Mouse (Mus musculus) adrenal gland, postnatal 25 days (tissue): ENCODE results near the gene Olfr1240. TPM values are rescaled to one million over a fixed set of nuclear protein-coding genes. Genes with fewer than 3 reads are reported as not detected.

ENCODE experiments used
- DNase-seq: peaks from one replicate; pipeline ENCODE4 v3.0.0; 2021; ENCODE audit warnings: mixed read lengths
- long read RNA-seq: library from polyadenylated mRNA; stranded (forward); transcript quantifications from one replicate; pipeline ENCODE4 v2.0.0, GENCODE M21; 2021
- total RNA-seq: library from RNA; stranded (reverse); gene quantifications from 2 replicates; pipeline ENCODE4 v1.2.3, GENCODE M21; 2021

The Olfr1240 gene
- total RNA-seq = not detected in 2 replicates
- long read RNA-seq = 0 reads

DNA sequence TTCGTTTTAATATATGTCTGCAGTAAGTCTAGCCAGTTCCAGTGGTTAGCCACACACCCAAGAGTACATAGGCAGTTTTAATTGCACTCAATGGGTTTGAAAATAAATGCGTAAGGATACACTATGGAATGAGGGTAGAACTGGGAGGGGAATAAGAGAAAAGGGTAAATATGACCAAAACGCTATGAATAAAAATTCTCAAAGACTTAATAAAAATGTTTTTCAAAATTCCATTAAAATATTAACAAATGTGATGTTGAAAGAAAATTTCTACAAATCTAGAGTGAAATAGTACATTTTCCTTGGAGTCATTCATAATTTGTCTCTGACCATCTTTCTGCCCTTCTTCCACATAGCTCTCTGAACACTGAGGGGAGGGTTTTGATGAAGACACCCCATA lies at the start of gene Olfr1240:
Olfr1240 (minus strand) TSS at position 101 of the 400 bp plus-strand sequence.
- DNase-seq = no peak

DNA sequence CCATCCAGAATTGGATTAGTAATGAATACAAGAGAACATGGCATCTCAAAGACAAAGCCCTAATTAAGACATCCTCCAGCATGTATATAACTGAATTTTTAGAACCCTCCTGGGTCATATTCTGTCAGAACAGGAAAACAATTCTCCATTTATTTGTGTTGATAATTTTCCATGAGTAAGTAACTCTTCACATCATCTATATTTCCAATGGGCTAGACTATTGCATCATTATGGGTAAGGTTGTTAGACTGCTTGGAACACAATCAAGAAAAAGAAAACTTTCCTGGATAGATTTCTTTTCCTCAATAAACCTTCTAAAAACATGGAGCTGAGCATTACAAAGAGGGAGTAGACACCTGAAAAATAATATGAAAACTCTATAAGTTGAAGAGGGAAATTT lies 44.2 kb upstream of the Olfr1240 start, which contains the start of gene Olfr1241:
Olfr1241 (minus strand) TSS at position 101 of the 400 bp plus-strand sequence.
- no peak for DNase-seq

DNA sequence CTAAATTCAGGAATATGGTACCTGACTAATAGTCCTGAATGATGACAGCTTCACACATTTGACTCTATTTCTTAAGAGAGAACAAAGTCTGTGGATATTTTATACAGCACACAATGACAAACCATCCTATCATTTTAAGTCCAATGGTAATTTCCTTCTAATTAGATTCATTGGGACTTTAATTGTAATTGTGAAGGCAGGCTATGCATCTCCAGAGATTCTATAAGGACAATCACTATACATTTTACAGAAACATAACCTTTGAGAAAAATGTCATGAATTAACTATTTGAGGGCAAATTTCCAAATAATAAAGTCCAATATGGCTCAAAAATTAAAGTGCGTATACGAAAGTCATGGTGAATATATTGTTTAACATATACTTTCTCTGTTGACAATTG lies 22.5 kb downstream of the Olfr1240 start, which contains the start of gene Olfr1239:
Olfr1239 (minus strand) TSS at position 101 of the 400 bp plus-strand sequence.
- DNase-seq = no peak

DNA sequence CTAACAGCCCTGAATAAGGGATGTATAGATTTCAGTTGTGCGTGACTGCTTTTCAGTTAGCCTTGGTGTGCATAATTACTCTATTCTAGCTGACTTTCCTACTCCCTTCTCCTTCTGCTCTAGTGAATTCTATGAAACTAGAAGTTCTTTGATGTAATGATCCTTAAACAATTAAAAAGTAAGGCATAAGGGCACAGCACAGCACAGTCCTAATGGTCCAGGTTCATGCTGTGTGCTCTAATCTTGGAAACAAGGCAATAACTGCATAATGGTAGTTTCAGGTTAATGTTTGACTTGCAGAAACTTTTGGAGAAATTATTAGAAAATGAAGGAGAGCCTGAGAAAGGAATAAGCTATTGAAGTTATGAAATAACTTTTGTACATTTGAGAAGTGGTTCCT lies 28.2 kb downstream of the Olfr1240 start:
- DNase-seq = no peak

DNA sequence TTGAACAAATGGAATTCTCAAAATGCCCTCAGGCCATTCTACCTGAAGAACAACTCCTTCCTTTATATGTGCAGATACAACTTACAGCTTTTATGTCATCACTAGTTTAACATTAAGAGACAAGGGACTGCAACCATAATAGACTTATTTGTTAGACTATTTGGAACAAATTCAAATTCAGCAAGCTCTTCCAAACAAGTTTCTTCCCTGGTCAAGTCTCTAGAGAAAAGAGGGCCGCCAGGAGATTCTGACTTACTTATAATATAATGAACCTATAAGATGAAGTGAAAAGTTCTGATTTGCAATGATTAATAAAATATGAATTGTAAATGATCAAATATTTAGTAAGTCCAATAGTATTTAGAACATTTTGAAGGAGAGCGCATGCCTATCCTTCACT lies 33.2 kb downstream of the Olfr1240 start, which contains the start of gene Olfr1238:
Olfr1238 (minus strand) TSS at position 101 of the 400 bp plus-strand sequence.
- no peak for DNase-seq

DNA sequence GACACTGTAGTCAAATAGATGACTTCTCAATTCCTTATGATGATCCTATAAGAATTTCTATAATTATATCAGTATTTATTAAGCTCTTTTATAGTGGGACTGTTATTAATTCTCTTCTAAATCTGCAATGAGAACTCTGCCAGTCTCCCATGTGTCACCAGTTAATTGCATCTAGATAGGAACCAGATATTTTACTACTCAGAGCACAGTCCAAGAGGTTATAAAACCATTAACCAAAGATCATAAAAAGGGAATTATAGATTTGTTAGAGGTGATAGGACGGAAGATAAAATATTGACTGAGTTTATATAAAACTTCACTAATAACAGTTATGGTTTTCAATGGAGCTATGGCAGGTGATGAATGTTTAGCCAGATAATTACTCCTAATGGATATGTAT lies 41.9 kb downstream of the Olfr1240 start:
- no peak for DNase-seq

Other genes with a start within 250 kb of the Olfr1240 start
- gene Olfr1226, start 243.0 kb downstream of the Olfr1240 start, total RNA-seq = not detected in 2 replicates
- not detected in 2 replicates for gene Olfr1228, start 188.9 kb downstream of the Olfr1240 start, total RNA-seq
- not detected in 2 replicates for gene Olfr1229, start 155.0 kb downstream of the Olfr1240 start, total RNA-seq
- not detected in 2 replicates for gene Olfr1230, start 145.7 kb downstream of the Olfr1240 start, total RNA-seq
- not detected in 2 replicates for gene Olfr1231, start 135.9 kb downstream of the Olfr1240 start, total RNA-seq
- not detected in 2 replicates for gene Olfr1232, start 113.3 kb downstream of the Olfr1240 start, total RNA-seq
- not detected in 2 replicates for gene Olfr1233, start 100.6 kb downstream of the Olfr1240 start, total RNA-seq
- gene Olfr1234, start 78.1 kb downstream of the Olfr1240 start, total RNA-seq = not detected in 2 replicates
- not detected in 2 replicates for gene Olfr1238, start 33.3 kb downstream of the Olfr1240 start, total RNA-seq
- not detected in 2 replicates for gene Olfr1239, start 22.6 kb downstream of the Olfr1240 start, total RNA-seq
- gene Olfr1241, start 44.1 kb upstream of the Olfr1240 start, total RNA-seq = not detected in 2 replicates
- gene Olfr1242, start 55.3 kb upstream of the Olfr1240 start, total RNA-seq = not detected in 2 replicates
- gene Olfr1243, start 88.5 kb upstream of the Olfr1240 start, total RNA-seq = not detected in 2 replicates
- not detected in 2 replicates for gene Olfr1245, start 135.4 kb upstream of the Olfr1240 start, total RNA-seq
- gene Olfr1246, start 150.2 kb upstream of the Olfr1240 start, total RNA-seq = not detected in 2 replicates
- gene Olfr1247, start 171.1 kb upstream of the Olfr1240 start, total RNA-seq = not detected in 2 replicates
- gene Olfr1248, start 175.2 kb upstream of the Olfr1240 start, total RNA-seq = not detected in 2 replicates
- not detected in 2 replicates for gene Olfr1249, start 192.0 kb upstream of the Olfr1240 start, total RNA-seq
- not detected in 2 replicates for gene Olfr1250, start 218.5 kb upstream of the Olfr1240 start, total RNA-seq
- gene Olfr1251, start 228.9 kb upstream of the Olfr1240 start, total RNA-seq = not detected in 2 replicates